Mouse (Mus musculus) lung, adult 2 months (tissue): ENCODE results near the gene Gm49387.

ENCODE experiments used
- CTCF ChIP-seq: fragments of 200-500 bp; IDR thresholded peaks from 2 replicates; pipeline ENCODE4 v1.5.1; 2011; ENCODE audit warnings: mild to moderate bottlenecking, low read length, control low read depth; ENCODE audit not compliant: insufficient read depth
- POLR2A ChIP-seq: fragments of 200-500 bp; IDR thresholded peaks from 2 replicates; pipeline ENCODE4 v1.6.1; 2011; ENCODE audit warnings: low read depth, mild to moderate bottlenecking, control low read depth, low read length, borderline replicate concordance; ENCODE audit errors: extremely low read depth

DNA sequence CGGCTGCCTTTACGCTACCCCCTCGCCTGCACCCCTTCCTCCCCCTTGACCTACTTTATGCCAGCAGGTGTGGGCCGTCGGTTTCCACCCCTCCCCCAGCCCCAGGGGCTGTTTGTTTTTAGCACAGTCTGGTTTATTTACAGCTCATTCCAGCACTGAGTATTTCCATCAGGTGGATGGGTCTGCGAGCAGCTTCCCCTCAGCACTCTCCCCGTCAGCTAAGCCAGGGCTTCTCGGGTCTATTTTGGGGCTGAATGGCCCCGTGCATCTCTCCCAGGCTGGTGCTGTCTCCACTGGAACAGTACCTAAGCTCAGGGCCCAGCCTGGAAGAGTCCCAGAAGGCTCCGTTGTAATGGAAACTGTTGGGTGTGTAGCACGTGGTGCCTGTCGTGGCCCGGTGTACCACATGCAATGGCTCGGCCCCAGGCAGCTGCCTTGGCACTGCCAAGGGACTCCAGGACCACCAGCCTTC lies 84.7 kb downstream of the Gm49387 start:
- TF ChIP-seq CTCF (no peak), POLR2A (no peak)
